Mouse (Mus musculus) midbrain, embryonic 16.5 days (tissue): ENCODE results near the gene I830077J02Rik. TPM values are rescaled to one million over a fixed set of nuclear protein-coding genes. Genes with fewer than 3 reads are reported as not detected.

Experiments used
- ATAC-seq: fragments of 200-750 bp; cut with Nextera tagmentation; 2 replicates; pipeline ENCODE4 v1.8.0; 2017; ENCODE audit warnings: moderate TSS enrichment
- H3K27ac ChIP-seq: fragments of 300-500 bp; sonication (generic); 2 replicates; pipeline ENCODE4 v1.5.1; 2014; ENCODE audit warnings: mild to moderate bottlenecking, low read length, mixed read lengths
- H3K27me3 ChIP-seq: fragments of 300-500 bp; sonication (generic); 2 replicates; pipeline ENCODE4 v1.6.1; 2014; ENCODE audit warnings: low read depth, low read length, mixed read lengths; ENCODE audit not compliant: control insufficient read depth, insufficient read depth
- H3K36me3 ChIP-seq: fragments of 300-500 bp; sonication (generic); 2 replicates; pipeline ENCODE4 v1.6.1; 2014; ENCODE audit warnings: mild to moderate bottlenecking, low read length, moderate library complexity, mixed read lengths; ENCODE audit not compliant: control insufficient read depth, insufficient read depth
- H3K4me1 ChIP-seq: fragments of 300-500 bp; sonication (generic); 2 replicates; pipeline ENCODE4 v1.6.1; 2014; ENCODE audit warnings: mild to moderate bottlenecking, low read length, mixed read lengths; ENCODE audit not compliant: control insufficient read depth, insufficient read depth
- H3K4me2 ChIP-seq: fragments of 300-500 bp; sonication (generic); 2 replicates; pipeline ENCODE4 v1.6.1; 2014; ENCODE audit warnings: mild to moderate bottlenecking, low read length, mixed read lengths
- H3K4me3 ChIP-seq: fragments of 300-500 bp; sonication (generic); 2 replicates; pipeline ENCODE4 v1.5.1; 2014; ENCODE audit warnings: low read depth, mild to moderate bottlenecking, low read length, moderate library complexity, mixed read lengths
- H3K9ac ChIP-seq: fragments of 300-500 bp; sonication (generic); 2 replicates; pipeline ENCODE4 v1.6.1; 2014; ENCODE audit warnings: low read depth, low read length, mixed read lengths
- H3K9me3 ChIP-seq: fragments of 300-500 bp; sonication (generic); replicated peaks from 2 replicates; pipeline ENCODE4 v1.6.1; 2014; ENCODE audit warnings: mild to moderate bottlenecking, low read length, mixed read lengths; ENCODE audit not compliant: control insufficient read depth, poor library complexity, severe bottlenecking
- WGBS: fragments of 180-500 bp; shearing (Covaris S2); extraction: QIAGEN DNeasy Blood & Tissue Kit; methylation state at CpG from one replicate; pipeline ENCODE4 v1.1.7; 2014; 5-methylcytosine and 5-hydroxymethylcytosine counted together
- polyA plus RNA-seq: library from polyadenylated mRNA; unstranded; fragments of >200 nt; fragmentation: Nextera tagmentation; extraction: Ambion mirVana; gene quantifications from 2 replicates; pipeline ENCODE4 v1.2.1, GENCODE M21; 2015

I830077J02Rik gene
- polyA plus RNA-seq, 1 experiment from 2014 or later, result 0.30 TPM

- Histone ChIP-seq H3K9me3 (no peaks in the 10 kb centered on the region), H3K27me3 (no peaks in the 10 kb centered on the region), H3K9ac (no peak overlapping the region), H3K4me1 (no peaks in the 10 kb centered on the region), H3K36me3 (no peaks in the 10 kb centered on the region), H3K4me2 (no peak overlapping the region), H3K27ac (no peak overlapping the region), H3K4me3 (no peak overlapping the region)
- no peak for ATAC-seq
- 82% methylated on average over 10 of the region's 10 CpGs for WGBS
Observed at GRCm38 (mm10) chr3:105913839-105914681, 18.4 kb downstream of the I830077J02Rik start.

DNA sequence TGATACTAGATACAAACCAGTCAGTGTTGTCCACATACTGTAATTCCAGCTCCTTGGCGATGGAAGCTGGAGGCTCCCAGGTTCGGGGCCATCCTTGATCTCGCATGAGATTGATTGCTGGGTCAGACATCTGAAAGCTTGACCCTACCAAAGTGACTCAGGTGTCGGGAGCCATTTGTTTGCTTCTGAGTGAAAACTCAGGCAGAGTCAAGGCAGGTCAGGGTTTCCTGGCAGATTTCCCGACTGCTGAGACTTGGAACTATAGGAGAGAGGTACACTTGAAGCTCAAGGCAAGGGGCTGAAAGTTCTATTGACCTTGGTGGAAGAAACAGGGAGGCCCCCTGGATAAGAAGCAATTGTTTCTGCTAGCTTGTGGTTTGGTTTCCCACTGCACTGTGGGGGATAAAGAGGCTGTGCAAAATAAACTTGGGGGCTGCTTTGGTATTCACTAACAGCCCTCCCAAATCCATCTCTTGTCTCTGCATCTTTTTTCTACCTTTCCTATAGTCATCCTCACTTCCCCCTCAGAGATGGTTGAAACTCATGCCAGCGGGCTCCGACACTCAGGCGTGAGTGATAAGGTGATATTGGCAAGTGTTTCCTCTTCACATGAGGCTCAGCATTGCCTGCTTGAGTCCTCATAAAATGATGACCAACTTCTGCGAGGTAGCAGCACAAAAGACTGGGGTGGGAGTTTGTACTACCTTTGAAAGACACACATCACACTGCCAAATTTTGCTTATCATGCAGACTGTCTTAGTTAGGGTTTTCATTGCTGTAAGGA, 20.2 kb downstream of the I830077J02Rik start:
- H3K4me1 ChIP-seq, result no peaks in the 10 kb centered on the region
- no peak overlapping the region for H3K9ac ChIP-seq
- H3K4me2 ChIP-seq, result no peak overlapping the region
- H3K4me3 ChIP-seq, result no peak overlapping the region
- no peak overlapping the region for H3K27ac ChIP-seq
- no peaks in the 10 kb centered on the region for H3K9me3 ChIP-seq
- no peaks in the 10 kb centered on the region for H3K27me3 ChIP-seq
- WGBS, result 88% methylated on average over 9 of the region's 9 CpGs
- no peak for ATAC-seq
- no peaks in the 10 kb centered on the region for H3K36me3 ChIP-seq

GRCm38 (mm10) chr3:105910519-105911190, 21.8 kb downstream of the I830077J02Rik start:
- H3K27ac ChIP-seq, result no peak overlapping the region
- H3K9me3 ChIP-seq, result no peaks in the 10 kb centered on the region
- H3K36me3 ChIP-seq, result no peaks in the 10 kb centered on the region
- H3K4me3 ChIP-seq, result no peak overlapping the region
- no peak for ATAC-seq
- no peaks in the 10 kb centered on the region for H3K4me1 ChIP-seq
- no peak overlapping the region for H3K9ac ChIP-seq
- H3K4me2 ChIP-seq, result no peak overlapping the region
- H3K27me3 ChIP-seq, result no peaks in the 10 kb centered on the region
- WGBS, result 82% methylated on average over 11 of the region's 11 CpGs

GRCm38 (mm10) chr3:105908976-105909375, 23.5 kb downstream of the I830077J02Rik start:
- no peak for ATAC-seq
- Histone ChIP-seq H3K4me1 (no peaks in the 10 kb centered on the region), H3K27me3 (no peaks in the 10 kb centered on the region), H3K9me3 (no peaks in the 10 kb centered on the region), H3K27ac (no peak overlapping the region), H3K36me3 (no peaks in the 10 kb centered on the region), H3K4me2 (no peak overlapping the region), H3K4me3 (no peak overlapping the region), H3K9ac (no peak overlapping the region)
- WGBS, result 96% methylated on average over 4 of the region's 4 CpGs

- Histone ChIP-seq H3K4me3 (no peak overlapping the region), H3K9ac (no peak overlapping the region), H3K27me3 (no peaks in the 10 kb centered on the region), H3K4me2 (no peak overlapping the region), H3K36me3 (no peaks in the 10 kb centered on the region), H3K27ac (no peak overlapping the region), H3K4me1 (no peaks in the 10 kb centered on the region), H3K9me3 (no peaks in the 10 kb centered on the region)
- no peak for ATAC-seq
- WGBS, result 36% methylated on average over 9 of the region's 9 CpGs
Observed at GRCm38 (mm10) chr3:105907956-105908655, 24.4 kb downstream of the I830077J02Rik start.

GRCm38 (mm10) chr3:105904721-105905120, 27.7 kb downstream of the I830077J02Rik start:
- no peak overlapping the region for H3K4me3 ChIP-seq
- 92% methylated on average over 9 of the region's 9 CpGs for WGBS

GRCm38 (mm10) chr3:105904213-105904612, 28.3 kb downstream of the I830077J02Rik start:
- Histone ChIP-seq H3K9me3 (no peaks in the 10 kb centered on the region), H3K4me2 (no peak overlapping the region), H3K9ac (no peak overlapping the region), H3K27ac (no peak overlapping the region), H3K36me3 (no peaks in the 10 kb centered on the region), H3K4me3 (no peak overlapping the region), H3K4me1 (no peaks in the 10 kb centered on the region), H3K27me3 (no peaks in the 10 kb centered on the region)
- ATAC-seq, result no peak
- 74% methylated on average over 4 of the region's 4 CpGs for WGBS

More at GRCm38 (mm10) chr3:105904721-105905120, 27.7 kb downstream of the I830077J02Rik start:
- Histone ChIP-seq H3K9ac (no peak overlapping the region), H3K4me1 (no peaks in the 10 kb centered on the region), H3K27ac (no peak overlapping the region), H3K9me3 (no peaks in the 10 kb centered on the region), H3K27me3 (no peaks in the 10 kb centered on the region), H3K4me2 (no peak overlapping the region), H3K36me3 (no peaks in the 10 kb centered on the region)
- no peak for ATAC-seq

DNA sequence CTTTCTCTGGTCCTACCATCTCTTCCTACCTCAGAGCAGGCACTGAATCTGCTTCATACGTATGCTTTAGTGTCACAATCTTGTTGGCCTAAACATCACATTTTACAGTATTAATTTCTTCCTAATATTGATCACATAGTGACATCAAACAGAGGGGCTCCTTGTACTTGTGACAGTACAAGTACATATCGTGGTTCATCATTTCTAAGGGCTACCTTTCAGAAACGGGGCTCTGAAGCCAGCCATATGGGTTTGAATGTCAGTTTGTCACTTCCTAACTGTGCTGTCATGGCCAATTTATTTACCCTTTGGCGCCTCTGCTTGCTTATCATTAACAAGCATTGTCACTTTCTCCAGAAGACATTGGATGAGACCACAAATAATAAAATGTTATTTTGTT, 31.0 kb downstream of the I830077J02Rik start:
- no peaks in the 10 kb centered on the region for H3K4me1 ChIP-seq
- ATAC-seq, result no peak
- WGBS, result 80% methylated on average over 4 of the region's 4 CpGs
- H3K9me3 ChIP-seq, result no peaks in the 10 kb centered on the region
- no peak overlapping the region for H3K4me3 ChIP-seq
- no peaks in the 10 kb centered on the region for H3K36me3 ChIP-seq
- no peak overlapping the region for H3K27ac ChIP-seq
- no peaks in the 10 kb centered on the region for H3K27me3 ChIP-seq
- no peak overlapping the region for H3K9ac ChIP-seq
- H3K4me2 ChIP-seq, result no peak overlapping the region
